Mouse (Mus musculus): ENCODE results near the gene Atf7.

GRCm38 (mm10) chr15:102672215-102673071 is 47.2 kb upstream of the Atf7 start, which contains the start of gene Atp5g2:
- TF ChIP-seq CTCF (IDR thresholded peaks at IDR 0.05) (no peak), EP300 (IDR thresholded peaks at IDR 0.05) (no peak)
